Mouse (Mus musculus) small intestine, adult 2 months (tissue): ENCODE measurements at regions not wholly inside any gene's neighbourhood (a gene's known extent, or its start where the extent isn't known, plus 50 kb on each side); places are given as distances from the start of the nearest gene placed in this dataset.

Source experiments
- CTCF ChIP-seq: fragments of 200-500 bp; IDR thresholded peaks from 2 replicates; pipeline ENCODE4 v1.5.1; 2012; ENCODE audit warnings: low read depth, mild to moderate bottlenecking, control low read depth, inconsistent platforms, low read length, moderate library complexity, mixed read lengths; ENCODE audit not compliant: insufficient replicate concordance, insufficient read length; ENCODE audit errors: extremely low read depth
- POLR2A ChIP-seq: fragments of 200-500 bp; IDR thresholded peaks from 2 replicates; pipeline ENCODE4 v1.6.1; 2012; ENCODE audit warnings: low read depth, mild to moderate bottlenecking, control low read depth, inconsistent platforms, low read length, moderate library complexity

DNA sequence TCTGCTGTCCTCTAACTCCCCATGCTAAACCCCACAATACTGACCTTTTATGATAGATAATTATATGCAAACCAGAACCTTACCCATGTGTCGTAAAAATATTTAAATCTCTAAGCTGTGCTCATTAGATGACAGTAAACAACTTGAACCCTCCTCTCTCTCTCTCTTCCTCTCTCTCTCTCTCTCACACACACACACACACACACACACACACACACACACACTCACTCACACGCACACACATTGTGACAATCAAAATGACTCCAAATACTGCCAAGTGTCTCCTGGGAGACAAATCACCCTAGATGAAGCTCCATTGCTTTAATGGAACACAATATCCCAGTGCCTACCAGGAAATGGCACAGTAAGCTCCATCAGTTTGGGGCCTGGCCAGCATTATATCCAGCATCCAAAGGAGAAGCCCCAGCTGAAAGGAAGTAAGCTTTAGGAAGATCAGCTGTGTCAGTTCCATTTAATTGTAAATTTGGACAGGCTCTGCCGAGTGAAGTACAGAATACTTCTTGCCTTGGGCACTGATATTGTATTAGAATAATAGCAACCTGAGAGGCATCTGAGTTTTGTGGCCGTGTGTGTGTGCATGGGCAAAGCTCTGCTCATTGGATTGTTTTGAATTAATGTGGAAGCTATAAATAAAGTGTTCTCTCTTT lies 220.7 kb downstream of the Fam84b start:
- TF ChIP-seq POLR2A = no peak
- no peak for TF ChIP-seq CTCF
